Mouse (Mus musculus) hindbrain, postnatal 0 days (tissue): ENCODE results near the gene Uvrag. TPM values are rescaled to one million over a fixed set of nuclear protein-coding genes. Genes with fewer than 3 reads are reported as not detected.

Experiments
- ATAC-seq: fragments of 200-750 bp; cut with Nextera tagmentation; 2 replicates; pipeline ENCODE4 v1.8.0; 2017; ENCODE audit warnings: mild to moderate bottlenecking, moderate TSS enrichment, moderate library complexity
- DNase-seq: peaks from one replicate; pipeline ENCODE4 v3.0.0-alpha.2; 2015; ENCODE audit warnings: low spot score
- H3K27ac ChIP-seq: fragments of 300-500 bp; sonication (generic); 2 replicates; pipeline ENCODE4 v1.5.1; 2014; ENCODE audit warnings: mild to moderate bottlenecking
- H3K27me3 ChIP-seq: fragments of 300-500 bp; sonication (generic); 2 replicates; pipeline ENCODE4 v1.6.1; 2014; ENCODE audit warnings: low read length, mixed read lengths; ENCODE audit not compliant: insufficient read depth
- H3K36me3 ChIP-seq: fragments of 300-500 bp; sonication (generic); 2 replicates; pipeline ENCODE4 v1.6.1; 2014; ENCODE audit warnings: low read length, mixed read lengths; ENCODE audit not compliant: insufficient read depth
- H3K4me1 ChIP-seq: fragments of 300-500 bp; sonication (generic); 2 replicates; pipeline ENCODE4 v1.6.1; 2014; ENCODE audit warnings: antibody characterized with exemption, low read length, mixed read lengths; ENCODE audit not compliant: insufficient read depth
- H3K4me2 ChIP-seq: fragments of 300-500 bp; sonication (generic); 2 replicates; pipeline ENCODE4 v1.6.1; 2014; ENCODE audit warnings: low read depth, mild to moderate bottlenecking, low read length, moderate library complexity, mixed read lengths
- H3K4me3 ChIP-seq: fragments of 300-500 bp; sonication (generic); 2 replicates; pipeline ENCODE4 v1.5.1; 2014; ENCODE audit warnings: low read length
- H3K9ac ChIP-seq: fragments of 300-500 bp; sonication (generic); replicated peaks from 2 replicates; pipeline ENCODE4 v1.6.1; 2014; ENCODE audit warnings: mild to moderate bottlenecking, low read length, moderate library complexity, mixed read lengths
- H3K9me3 ChIP-seq: fragments of 300-500 bp; sonication (generic); 2 replicates; pipeline ENCODE4 v1.6.1; 2016; ENCODE audit warnings: low read length, mixed read lengths
- CTCF ChIP-seq: IDR thresholded peaks from 2 replicates; pipeline ENCODE4 v1.5.1; 2016; ENCODE audit warnings: antibody characterized with exemption, control low read depth, low read depth
- WGBS: fragments of 180-500 bp; shearing (Covaris S2); extraction: QIAGEN DNeasy Blood & Tissue Kit; methylation state at CpG from one replicate; pipeline ENCODE4 v1.1.7; 2014; 5-methylcytosine and 5-hydroxymethylcytosine counted together
- polyA plus RNA-seq: library from polyadenylated mRNA; unstranded; fragments of >200 nt; fragmentation: Nextera tagmentation; extraction: Ambion mirVana; gene quantifications from 2 replicates; pipeline ENCODE4 v1.2.1, GENCODE M21; 2015
- total RNA-seq: library from RNA; depleted of rRNA; stranded (reverse); fragments of >200 nt; gene quantifications from 2 replicates; pipeline ENCODE4 v1.2.3, GENCODE M21; 2014

Gene Uvrag
- total and polyA plus RNA-seq, 2 experiments from 2014 or later: 16.5 to 36.7 TPM

GRCm38 (mm10) chr7:98942746-98943145, 198.2 kb downstream of the Uvrag start:
- Histone ChIP-seq H3K9me3 (no peaks in the 10 kb centered on the region), H3K4me2 (no peak overlapping the region), H3K4me3 (no peak overlapping the region), H3K9ac (no peak overlapping the region), H3K4me1 (no peaks in the 10 kb centered on the region), H3K27me3 (no peaks in the 10 kb centered on the region), H3K27ac (no peak overlapping the region), H3K36me3 (no peaks in the 10 kb centered on the region)
- TF ChIP-seq CTCF: no peak
- WGBS: 89% methylated on average over 6 of the region's 6 CpGs
- DNase-seq: no peak
- ATAC-seq: no peak

- 47% methylated on average over 6 of the region's 6 CpGs for WGBS
- DNase-seq (peak; percentile 31), ATAC-seq (no peak)
- Histone ChIP-seq H3K4me3 (no peak overlapping the region), H3K27me3 (no peaks in the 10 kb centered on the region), H3K27ac (no peak overlapping the region), H3K9me3 (no peaks in the 10 kb centered on the region), H3K36me3 (no peaks in the 10 kb centered on the region), H3K4me2 (no peak overlapping the region), H3K9ac (no peak overlapping the region), H3K4me1 (no peaks in the 10 kb centered on the region)
- no peak for TF ChIP-seq CTCF
Measured at GRCm38 (mm10) chr7:98939194-98939593, 201.7 kb downstream of the Uvrag start.

GRCm38 (mm10) chr7:98938621-98939020, 202.3 kb downstream of the Uvrag start:
- Histone ChIP-seq H3K36me3 (no peaks in the 10 kb centered on the region), H3K4me3 (no peak overlapping the region), H3K27me3 (no peaks in the 10 kb centered on the region), H3K4me2 (no peak overlapping the region), H3K9ac (no peak overlapping the region), H3K4me1 (no peaks in the 10 kb centered on the region), H3K9me3 (no peaks in the 10 kb centered on the region), H3K27ac (no peak overlapping the region)
- ATAC-seq (no peak), DNase-seq (no peak)
- 88% methylated on average over 7 of the region's 7 CpGs for WGBS
- TF ChIP-seq CTCF: no peak

GRCm38 (mm10) chr7:98937079-98937813, 203.7 kb downstream of the Uvrag start:
- Histone ChIP-seq H3K27ac (no peak overlapping the region), H3K9ac (no peak overlapping the region), H3K27me3 (no peaks in the 10 kb centered on the region), H3K4me3 (no peak overlapping the region), H3K4me2 (no peak overlapping the region), H3K9me3 (no peaks in the 10 kb centered on the region), H3K4me1 (no peaks in the 10 kb centered on the region), H3K36me3 (no peaks in the 10 kb centered on the region)
- no peak for TF ChIP-seq CTCF
- peak; percentile 68; the same call in 1 of the 2 replicates for ATAC-seq
- peak; percentile 33 for DNase-seq
- WGBS: 44% methylated on average over 20 of the region's 20 CpGs

GRCm38 (mm10) chr7:98935757-98936156, 205.2 kb downstream of the Uvrag start:
- H3K4me3 ChIP-seq: no peak overlapping the region
- WGBS: 87% methylated on average over 6 of the region's 6 CpGs
- H3K4me2 ChIP-seq: no peak overlapping the region
- no peaks in the 10 kb centered on the region for H3K27me3 ChIP-seq
- H3K9me3 ChIP-seq: no peaks in the 10 kb centered on the region
- no peak overlapping the region for H3K9ac ChIP-seq
- H3K4me1 ChIP-seq: no peaks in the 10 kb centered on the region
- DNase-seq (no peak), ATAC-seq (no peak)
- no peak for TF ChIP-seq CTCF
- no peaks in the 10 kb centered on the region for H3K36me3 ChIP-seq
- no peak overlapping the region for H3K27ac ChIP-seq

- DNase-seq: no peak
- WGBS: 83% methylated on average over 10 of the region's 10 CpGs
Measured at GRCm38 (mm10) chr7:98935193-98935592, 205.7 kb downstream of the Uvrag start.

GRCm38 (mm10) chr7:98928336-98929025, 212.5 kb downstream of the Uvrag start:
- no peak for TF ChIP-seq CTCF
- no peaks in the 10 kb centered on the region for H3K36me3 ChIP-seq
- no peaks in the 10 kb centered on the region for H3K9me3 ChIP-seq
- no peak overlapping the region for H3K9ac ChIP-seq
- no peak overlapping the region for H3K4me2 ChIP-seq
- ATAC-seq (no peak), DNase-seq (no peak)
- no peak overlapping the region for H3K27ac ChIP-seq
- no peak overlapping the region for H3K4me3 ChIP-seq
- WGBS: 71% methylated on average over 7 of the region's 7 CpGs
- no peaks in the 10 kb centered on the region for H3K27me3 ChIP-seq
- no peaks in the 10 kb centered on the region; the same call in 1 of the 2 replicates for H3K4me1 ChIP-seq

More at GRCm38 (mm10) chr7:98935193-98935592, 205.7 kb downstream of the Uvrag start:
- Histone ChIP-seq H3K9me3 (no peaks in the 10 kb centered on the region), H3K4me3 (no peak overlapping the region), H3K4me2 (no peak overlapping the region), H3K27ac (no peak overlapping the region), H3K27me3 (no peaks in the 10 kb centered on the region), H3K4me1 (no peaks in the 10 kb centered on the region), H3K36me3 (no peaks in the 10 kb centered on the region), H3K9ac (no peak overlapping the region)
- ATAC-seq: no peak
- no peak for TF ChIP-seq CTCF
